ENCODE assay signal across 1 mouse cellular context in genomic region chr13:107034028-107034920, GRCm38 (mm10).
TF ChIP-seq lines count a peak whose summit lies in the region.

No protein-coding gene starts in this region.

TF ChIP-seq in MEL, 35 proteins besides CTCF, POLR2A, EP300 and RAD21 (continued from another document):
- TF ChIP-seq HCFC1 (IDR thresholded peaks at IDR 0.05; ENCODE audit: low read depth, low read length) (peak; percentile 88), MAZ (IDR thresholded peaks at IDR 0.05; ENCODE audit: low read depth, low read length) (no peak), GATA1 (IDR thresholded peaks at IDR 0.05; ENCODE audit: low read depth, low read length) (0 out of 2 replicates have a peak, but pooled peaks have one; percentile 14), MYB (IDR thresholded peaks at IDR 0.05; ENCODE audit: low read depth, low read length) (no peak), USF2 (IDR thresholded peaks at IDR 0.05; ENCODE audit: borderline replicate concordance in 1 of 2, insufficient read depth in 1 of 2, low read depth in 1 of 2, low read length in 2 of 2) (no peak), ZNF384 (IDR thresholded peaks at IDR 0.05; ENCODE audit: low read depth, low read length) (no peak)
